Mouse (Mus musculus) layer of hippocampus, adult 9-10 months (tissue): ENCODE data around the gene Atxn1.

Experiments used
- DNase-seq: peaks from one replicate; pipeline ENCODE4 v3.0.0; 2022; ENCODE audit warnings: low spot score

Gene Atxn1

GRCm38 (mm10) chr13:45718850-45719249, 246.0 kb downstream of the Atxn1 start:
- DNase-seq, result no peak

- DNase-seq, result no peak
Observed at GRCm38 (mm10) chr13:45715583-45716180, 249.1 kb downstream of the Atxn1 start.

- DNase-seq, result no peak
Observed at GRCm38 (mm10) chr13:45710041-45710440, 254.8 kb downstream of the Atxn1 start.

- DNase-seq, result no peak
Observed at GRCm38 (mm10) chr13:45709402-45709801, 255.4 kb downstream of the Atxn1 start.

GRCm38 (mm10) chr13:45701296-45701790, 263.5 kb downstream of the Atxn1 start:
- DNase-seq, result no peak

- no peak for DNase-seq
Observed at GRCm38 (mm10) chr13:45698982-45699381, 265.8 kb downstream of the Atxn1 start.

GRCm38 (mm10) chr13:45696009-45696408, 268.8 kb downstream of the Atxn1 start:
- DNase-seq, result no peak

GRCm38 (mm10) chr13:45694921-45695437, 269.8 kb downstream of the Atxn1 start:
- DNase-seq, result no peak

GRCm38 (mm10) chr13:45693953-45694352, 270.9 kb downstream of the Atxn1 start:
- no peak for DNase-seq

GRCm38 (mm10) chr13:45693534-45693933, 271.3 kb downstream of the Atxn1 start:
- DNase-seq, result no peak

- DNase-seq, result no peak
Observed at GRCm38 (mm10) chr13:45693126-45693525, 271.7 kb downstream of the Atxn1 start.

- no peak for DNase-seq
Observed at GRCm38 (mm10) chr13:45692440-45692839, 272.4 kb downstream of the Atxn1 start.

GRCm38 (mm10) chr13:45690426-45690825, 274.4 kb downstream of the Atxn1 start:
- DNase-seq, result no peak

- no peak for DNase-seq
Observed at GRCm38 (mm10) chr13:45688864-45689263, 275.9 kb downstream of the Atxn1 start.

- no peak for DNase-seq
Observed at GRCm38 (mm10) chr13:45687581-45687980, 277.2 kb downstream of the Atxn1 start.

GRCm38 (mm10) chr13:45686309-45686582, 278.6 kb downstream of the Atxn1 start:
- no peak for DNase-seq

- DNase-seq, result no peak
Observed at GRCm38 (mm10) chr13:45685575-45686308, 279.1 kb downstream of the Atxn1 start.

- DNase-seq, result no peak
Observed at GRCm38 (mm10) chr13:45684891-45685311, 279.9 kb downstream of the Atxn1 start.

- DNase-seq, result no peak
Observed at GRCm38 (mm10) chr13:45683991-45684390, 280.8 kb downstream of the Atxn1 start.

GRCm38 (mm10) chr13:45681196-45681595, 283.6 kb downstream of the Atxn1 start:
- DNase-seq, result no peak

- DNase-seq, result no peak
Observed at GRCm38 (mm10) chr13:45680651-45681050, 284.2 kb downstream of the Atxn1 start.

GRCm38 (mm10) chr13:45679096-45679495, 285.7 kb downstream of the Atxn1 start:
- DNase-seq, result no peak

- DNase-seq, result no peak
Observed at GRCm38 (mm10) chr13:45672628-45673027, 292.2 kb downstream of the Atxn1 start.

GRCm38 (mm10) chr13:45669969-45670368, 294.8 kb downstream of the Atxn1 start:
- DNase-seq, result no peak
